Mouse (Mus musculus): ENCODE data around the gene Sf1.

DNA sequence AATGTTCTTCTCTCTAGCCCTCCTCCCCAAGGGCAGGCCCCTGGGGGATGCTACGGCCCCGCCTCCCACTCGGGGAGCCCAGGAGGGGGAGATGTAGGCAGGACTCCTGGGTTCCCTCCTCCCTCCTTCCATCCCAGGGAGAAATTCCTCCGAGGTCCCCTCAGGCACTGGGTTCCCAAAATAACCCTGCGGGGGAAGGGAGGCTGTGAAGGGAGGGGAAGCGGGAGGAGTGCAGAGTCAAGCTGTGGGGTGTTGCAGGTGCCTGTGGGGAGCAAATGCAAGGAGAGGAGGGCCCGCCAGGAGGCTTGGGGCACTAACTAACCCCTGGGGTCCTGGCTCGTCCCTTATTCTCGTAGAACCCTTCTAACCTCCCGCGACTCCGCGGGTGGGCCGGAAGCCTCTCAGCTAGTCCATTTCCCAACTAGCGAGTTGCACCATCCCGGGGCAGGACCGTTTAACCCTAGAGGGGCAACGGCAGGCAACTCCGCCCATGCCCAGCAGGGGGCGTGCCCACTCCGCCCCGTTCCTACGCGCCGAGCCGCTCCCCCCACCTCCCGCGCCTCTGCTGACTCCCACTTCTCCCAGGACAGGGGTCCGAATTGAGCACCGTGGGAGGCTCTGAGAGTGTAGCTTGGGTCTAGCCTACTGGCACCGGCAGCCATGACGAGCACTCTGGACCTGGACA, 37.8 kb downstream of the Sf1 start:
- TF ChIP-seq CTCF (IDR thresholded peaks at IDR 0.05; ENCODE audit: low read depth) (peak; percentile 71), EP300 (IDR thresholded peaks at IDR 0.05; ENCODE audit: low read depth) (peak; percentile 41; the same call in 1 of the 2 replicates)

Data from heart, postnatal 0 days (tissue).